Mouse (Mus musculus) G1E (cell line): ENCODE data around the gene Enpp1.

ENCODE experiments used
- CTCF ChIP-seq: IDR thresholded peaks from 2 replicates; pipeline ENCODE4 v1.5.1; 2012; ENCODE audit warnings: low read depth, low read length, inconsistent platforms, mixed read lengths
- GATA1 ChIP-seq: IDR thresholded peaks from 2 replicates; pipeline ENCODE4 v1.6.1; 2012; ENCODE audit warnings: borderline replicate concordance, low read length, inconsistent platforms, mixed read lengths
- POLR2AphosphoS5 ChIP-seq: IDR thresholded peaks from 2 replicates; pipeline ENCODE4 v1.6.1; 2012; ENCODE audit warnings: low read depth, low read length, inconsistent platforms; ENCODE audit not compliant: insufficient replicate concordance

- TF ChIP-seq CTCF (no peak), POLR2AphosphoS5 (no peak), GATA1 (no peak)
Measured at GRCm38 (mm10) chr10:24674261-24674660, 37.7 kb downstream of the Enpp1 start.
